Comparison of ENCODE assay signal across 8 mouse cellular contexts in genomic region chr4:126321111-126321853, GRCm38 (mm10). TPM values are rescaled to one million over a fixed set of nuclear protein-coding genes. Genes with fewer than 3 reads are reported as not detected.
A peak's percentile ranks its signal among the peaks of the same experiment; 100 is the strongest.
DNase-seq lines count a peak whose midpoint lies in the region; ATAC-seq and TF ChIP-seq lines count a peak whose summit lies in the region.

Adprhl2 (minus strand) TSS chr4:126321703.

- H3K4me1 ChIP-seq in hindbrain, postnatal 0 days (ENCODE audit: insufficient read depth, low read length), result peaks cover 13% of the 10 kb centered on the region

- under 1% methylated on average over 79 of the region's 80 CpGs for WGBS in hindbrain, postnatal 0 days

- ATAC-seq in hindbrain, postnatal 0 days, result peak; percentile 89
- ATAC-seq in megakaryocyte, adult 5-6 weeks (ENCODE audit: poor library complexity, severe bottlenecking), result peak; percentile 97

- peak within 1 kb of the TSS; percentile 95 for H3K27ac ChIP-seq in gastrocnemius, adult 2 months
- H3K27ac ChIP-seq in hindbrain, postnatal 0 days, result peak within 1 kb of the TSS; percentile 83
- peak within 1 kb of the TSS; percentile 85 for H3K27ac ChIP-seq in left cerebral cortex, adult 2 months

- H3K4me3 ChIP-seq in gastrocnemius, adult 2 months, result peak within 1 kb of the TSS; percentile 85
- peak within 1 kb of the TSS; percentile 50 for H3K4me3 ChIP-seq in hindbrain, postnatal 0 days (ENCODE audit: low read length)
- peak within 1 kb of the TSS; percentile 95 for H3K4me3 ChIP-seq in left cerebral cortex, adult 2 months

- H3K36me3 ChIP-seq in hindbrain, postnatal 0 days (ENCODE audit: insufficient read depth, low read length), result peaks cover 19% of the 10 kb centered on the region

- intact Hi-C loops in gastrocnemius, adult 2 months (cut with DNase I), result no loop called here
- intact Hi-C loops in left cerebral cortex, adult 2 months (cut with DNase I), result no loop called here

- H3K27me3 ChIP-seq in hindbrain, postnatal 0 days (ENCODE audit: insufficient read depth, low read length), result no peaks in the 10 kb centered on the region

- no peaks in the 10 kb centered on the region for H3K9me3 ChIP-seq in hindbrain, postnatal 0 days (ENCODE audit: low read length)

- peak; percentile 96 for DNase-seq in WW6 (ENCODE audit: low read depth, low spot score)
- DNase-seq in cerebellum, postnatal 4 days (ENCODE audit: low spot score in 2 of 2), result peak; percentile 100
- peak; percentile 99 for DNase-seq in gastrocnemius, adult 2 months
- DNase-seq in hindbrain, postnatal 0 days (ENCODE audit: low spot score), result peak; percentile 98
- DNase-seq in left cerebral cortex, adult 2 months (ENCODE audit: extremely low spot score in 1 of 2, low spot score in 2 of 2), result peak; percentile 98 to 100
- peak; percentile 98 to 99 for DNase-seq in right cerebral cortex, adult 2 months (ENCODE audit: low spot score in 2 of 2)
- DNase-seq in urinary bladder, postnatal 14 days (ENCODE audit: low spot score), result peak; percentile 99

- peak within 1 kb of the TSS; percentile 64 for H3K9ac ChIP-seq in hindbrain, postnatal 0 days (replicated peaks; ENCODE audit: low read length)

- peak within 1 kb of the TSS; percentile 69 for H3K4me2 ChIP-seq in hindbrain, postnatal 0 days (ENCODE audit: low read depth, low read length)

- TF ChIP-seq CTCF in gastrocnemius, adult 2 months (IDR thresholded peaks at IDR 0.05), result no peak
- TF ChIP-seq CTCF in hindbrain, postnatal 0 days (IDR thresholded peaks at IDR 0.05; ENCODE audit: low read depth), result peak; percentile 100
- peak; percentile 100 for TF ChIP-seq CTCF in left cerebral cortex, adult 2 months (IDR thresholded peaks at IDR 0.05)

RNA-seq across cellular contexts. Expression of gene Adprhl2, which starts in this region (rescaled TPM):
- total RNA-seq in gastrocnemius, adult 2 months (2021), result 1 to 10 TPM; 9.3 to 9.5 TPM
- 64.0 and 73.9 TPM in 2 replicates for total RNA-seq in hindbrain, postnatal 0 days (2014; rRNA removed)
- polyA plus RNA-seq in hindbrain, postnatal 0 days (2015; fragmentation: Nextera tagmentation; extraction: Ambion mirVana), result 73.2 and 73.9 TPM in 2 replicates
- total RNA-seq in left cerebral cortex, adult 2 months (2021), result 10 to 100 TPM; 29.5 to 29.9 TPM
- 5.6 and 8.2 TPM in 2 replicates for total RNA-seq in megakaryocyte, adult 5-6 weeks (2015)
- 10.7 and 21.7 TPM in 2 replicates for total RNA-seq in megakaryocyte, adult 5-6 weeks (2017)

Comparison
In these comparisons a context has a peak if more than half of its experiments do, and no peak if none do; other contexts are left out.
1. Peak in every context shown above with its lines: DNase-seq, ATAC-seq, H3K4me3 ChIP-seq and H3K27ac ChIP-seq.